ENCODE assay signal across 37 mouse cellular contexts in genomic region chr17:23998383-23998782, GRCm38 (mm10). TPM values are rescaled to one million over a fixed set of nuclear protein-coding genes. Genes with fewer than 3 reads are reported as not detected.
A peak's percentile ranks its signal among the peaks of the same experiment; 100 is the strongest.
DNase-seq lines count a peak whose midpoint lies in the region; ATAC-seq and TF ChIP-seq lines count a peak whose summit lies in the region.
"Had no signal": no experiment of that assay in that cellular context is flagged by ENCODE, and none has a peak within 500 bp of the region (broad histone marks: within the 10 kb centered on the region; RNA-seq: fewer than 3 reads in every experiment).

No protein-coding gene starts in this region.

- H3K27ac ChIP-seq in hindbrain, embryonic 10.5 days, result peak overlapping the region; percentile 8; the same call in 1 of the 2 replicates
- no peak overlapping the region for H3K27ac ChIP-seq in hindbrain, embryonic 13.5 days
- peak overlapping the region; percentile 1; the same call in 1 of the 2 replicates for H3K27ac ChIP-seq in embryonic facial prominence, embryonic 10.5 days (replicated peaks)
- H3K27ac ChIP-seq in layer of hippocampus, adult 2 months, result no peak overlapping the region
- H3K27ac ChIP-seq: embryonic facial prominence, embryonic 12.5 days; forebrain, embryonic 13.5 days; neural tube, embryonic 12.5 days had no signal

- no peak overlapping the region for H3K4me3 ChIP-seq in hindbrain, embryonic 10.5 days
- no peak overlapping the region for H3K4me3 ChIP-seq in hindbrain, embryonic 13.5 days
- H3K4me3 ChIP-seq in embryonic facial prominence, embryonic 10.5 days, result no peak overlapping the region
- H3K4me3 ChIP-seq in layer of hippocampus, adult 2 months, result no peak overlapping the region
- H3K4me3 ChIP-seq: embryonic facial prominence, embryonic 12.5 days; erythroblast, embryonic 14.5 days; forebrain, embryonic 13.5 days; heart, embryonic 12.5 days; neural tube, embryonic 12.5 days had no signal

- WGBS in hindbrain, embryonic 10.5 days, result 78% methylated on average over 6 of the region's 6 CpGs
- WGBS in hindbrain, embryonic 13.5 days, result 76% methylated on average over 6 of the region's 6 CpGs
- 79% methylated on average over 6 of the region's 6 CpGs for WGBS in embryonic facial prominence, embryonic 10.5 days

- peaks cover 20% of the 10 kb centered on the region for H3K4me1 ChIP-seq in hindbrain, embryonic 10.5 days (replicated peaks)
- H3K4me1 ChIP-seq in hindbrain, embryonic 13.5 days (replicated peaks), result peaks cover 3% of the 10 kb centered on the region; the same call in 1 of the 2 replicates
- peaks cover 20% of the 10 kb centered on the region for H3K4me1 ChIP-seq in embryonic facial prominence, embryonic 10.5 days
- H3K4me1 ChIP-seq: forebrain, embryonic 13.5 days had no signal

- DNase-seq in hindbrain, embryonic 10.5 days (ENCODE audit: low spot score), result no peak
- DNase-seq in urinary bladder, postnatal 14 days (ENCODE audit: low spot score), result peak; percentile 69
- DNase-seq in urinary bladder, adult 2 months (ENCODE audit: low spot score), result no peak
- DNase-seq in embryonic facial prominence, embryonic 10.5 days (ENCODE audit: low spot score), result no peak
- DNase-seq in urinary bladder, postnatal 36 days (ENCODE audit: low spot score in 2 of 2), result peak; percentile 50 to 55
- DNase-seq in layer of hippocampus, adult 2 months (ENCODE audit: low spot score in 2 of 2), result no peak
- DNase-seq: adrenal gland, postnatal 25 days; B cell, adult 2 months; cerebellum, adult 11-12 months; cerebellum, postnatal 10 days; heart, postnatal 10 days; kidney, adult 18-20 months; layer of hippocampus, postnatal 36 days; lung, postnatal 14 days; midbrain, embryonic 14.5 days; retina, postnatal 1 day; thymus, adult 2 months; thymus, postnatal 4 days had no signal

- TF ChIP-seq CTCF in layer of hippocampus, adult 2 months (conservative IDR thresholded peaks at IDR 0.05), result no peak

- H3K4me2 ChIP-seq in hindbrain, embryonic 13.5 days, result no peak overlapping the region
- H3K4me2 ChIP-seq: embryonic facial prominence, embryonic 12.5 days; forebrain, embryonic 13.5 days; heart, embryonic 12.5 days; neural tube, embryonic 12.5 days had no signal

- H3K9me3 ChIP-seq in hindbrain, embryonic 10.5 days, result no peaks in the 10 kb centered on the region
- H3K9me3 ChIP-seq in hindbrain, embryonic 13.5 days, result no peaks in the 10 kb centered on the region
- no peaks in the 10 kb centered on the region for H3K9me3 ChIP-seq in embryonic facial prominence, embryonic 10.5 days
- H3K9me3 ChIP-seq: embryonic facial prominence, embryonic 12.5 days; forebrain, embryonic 13.5 days; heart, embryonic 12.5 days; neural tube, embryonic 12.5 days had no signal

- no peak overlapping the region for H3K9ac ChIP-seq in hindbrain, embryonic 13.5 days
- H3K9ac ChIP-seq: embryonic facial prominence, embryonic 12.5 days; forebrain, embryonic 13.5 days; heart, embryonic 12.5 days; neural tube, embryonic 12.5 days had no signal

- no peak for ATAC-seq in hindbrain, embryonic 13.5 days (ENCODE audit: low FRiP score)
- ATAC-seq in CD4-positive, CD25-positive, alpha-beta regulatory T cell, adult 4 months, result no peak
- ATAC-seq: forebrain, embryonic 13.5 days had no signal

- H3K36me3 ChIP-seq in hindbrain, embryonic 10.5 days, result no peaks in the 10 kb centered on the region
- no peaks in the 10 kb centered on the region for H3K36me3 ChIP-seq in hindbrain, embryonic 13.5 days
- H3K36me3 ChIP-seq in embryonic facial prominence, embryonic 10.5 days (replicated peaks), result no peaks in the 10 kb centered on the region
- H3K36me3 ChIP-seq: embryonic facial prominence, embryonic 12.5 days; heart, embryonic 12.5 days; neural tube, embryonic 12.5 days had no signal

- no peaks in the 10 kb centered on the region for H3K27me3 ChIP-seq in hindbrain, embryonic 10.5 days (ENCODE audit: insufficient read depth, poor library complexity, severe bottlenecking)
- peaks cover 13% of the 10 kb centered on the region; the same call in 1 of the 2 replicates for H3K27me3 ChIP-seq in hindbrain, embryonic 13.5 days
- H3K27me3 ChIP-seq in embryonic facial prominence, embryonic 10.5 days (replicated peaks; ENCODE audit: low read depth, poor library complexity, severe bottlenecking), result peaks cover 12% of the 10 kb centered on the region
- H3K27me3 ChIP-seq: neural tube, embryonic 12.5 days had no signal

RNA-seq across cellular contexts. Expression of gene Prss22, which starts 0.5 kb away (rescaled TPM):
- polyA plus RNA-seq in hindbrain, embryonic 10.5 days (2016; fragmentation: Nextera tagmentation; extraction: Ambion mirVana), result 0.72 and 0.83 TPM in 2 replicates
- polyA plus RNA-seq in hindbrain, embryonic 13.5 days (2015; fragmentation: Nextera tagmentation; extraction: Ambion mirVana), result not detected in 2 replicates
- polyA plus RNA-seq in urinary bladder, adult 2 months (2012; rRNA removed), result 17.2 and 19.3 TPM in 2 replicates
- 3.0 and 3.6 TPM in 2 replicates for polyA plus RNA-seq in embryonic facial prominence, embryonic 10.5 days (2016; fragmentation: Nextera tagmentation; extraction: Ambion mirVana)
- polyA plus RNA-seq in CD4-positive, CD25-positive, alpha-beta regulatory T cell, adult 4 months (2017; shearing (Covaris generic)), result not detected
- total RNA-seq in layer of hippocampus, adult 2 months (2021), result not detected
- total RNA-seq: adrenal gland, postnatal 25 days; gastrocnemius, adult 18-20 months; heart, postnatal 10 days; layer of hippocampus, postnatal 36 days; liver, adult 2 months; megakaryocyte-erythroid progenitor cell, adult 5-6 weeks had no signal
- polyA plus RNA-seq: forebrain, embryonic 13.5 days; liver, adult 2 months; liver, embryonic 16.5 days; midbrain, embryonic 14.5 days had no signal

RNA-seq across cellular contexts. Expression of gene Prss30, which starts 18.0 kb away (rescaled TPM):
- polyA plus RNA-seq in hindbrain, embryonic 10.5 days (2016; fragmentation: Nextera tagmentation; extraction: Ambion mirVana), result not detected in 2 replicates
- polyA plus RNA-seq in hindbrain, embryonic 13.5 days (2015; fragmentation: Nextera tagmentation; extraction: Ambion mirVana), result not detected in 2 replicates
- polyA plus RNA-seq in urinary bladder, adult 2 months (2012; rRNA removed), result 0.25 and 0.87 TPM in 2 replicates
- polyA plus RNA-seq in embryonic facial prominence, embryonic 10.5 days (2016; fragmentation: Nextera tagmentation; extraction: Ambion mirVana), result not detected in 2 replicates
- polyA plus RNA-seq in CD4-positive, CD25-positive, alpha-beta regulatory T cell, adult 4 months (2017; shearing (Covaris generic)), result not detected
- under 1 TPM in 1 of 2 experiments, not detected in 1; 0.32 TPM for total RNA-seq in layer of hippocampus, adult 2 months (2021)
- total RNA-seq: gastrocnemius, adult 18-20 months; heart, postnatal 10 days; layer of hippocampus, postnatal 36 days had no signal
- polyA plus RNA-seq: embryonic facial prominence, embryonic 12.5 days; erythroblast, embryonic 14.5 days; forebrain, embryonic 13.5 days; heart, embryonic 12.5 days; hindbrain, embryonic 11.5 days; limb, embryonic 11.5 days; midbrain, embryonic 14.5 days; neural tube, embryonic 12.5 days; stomach, embryonic 14.5 days had no signal

RNA-seq across cellular contexts. Expression of gene Prss27, which starts 39.6 kb away (rescaled TPM):
- 0.24 TPM in 1 of 2 replicates, not detected in the other for polyA plus RNA-seq in hindbrain, embryonic 10.5 days (2016; fragmentation: Nextera tagmentation; extraction: Ambion mirVana)
- polyA plus RNA-seq in hindbrain, embryonic 13.5 days (2015; fragmentation: Nextera tagmentation; extraction: Ambion mirVana), result 0.26 and 0.48 TPM in 2 replicates
- 13.2 and 21.8 TPM in 2 replicates for polyA plus RNA-seq in urinary bladder, adult 2 months (2012; rRNA removed)
- polyA plus RNA-seq in embryonic facial prominence, embryonic 10.5 days (2016; fragmentation: Nextera tagmentation; extraction: Ambion mirVana), result 0.11 and 0.24 TPM in 2 replicates
- polyA plus RNA-seq in CD4-positive, CD25-positive, alpha-beta regulatory T cell, adult 4 months (2017; shearing (Covaris generic)), result not detected
- not detected for total RNA-seq in layer of hippocampus, adult 2 months (2021)
- total RNA-seq: gastrocnemius, adult 18-20 months; heart, postnatal 10 days; layer of hippocampus, postnatal 36 days; left cerebral cortex, postnatal 10 days; liver, adult 2 months; megakaryocyte-erythroid progenitor cell, adult 5-6 weeks had no signal
- polyA plus RNA-seq: cortical plate, adult 2 months; erythroblast, embryonic 14.5 days; liver, adult 2 months; liver, embryonic 16.5 days; spleen, adult 2 months had no signal

RNA-seq across cellular contexts. Expression of gene Sbpl, which starts 43.3 kb away (rescaled TPM):
- polyA plus RNA-seq in hindbrain, embryonic 10.5 days (2016; fragmentation: Nextera tagmentation; extraction: Ambion mirVana), result not detected in 2 replicates
- not detected in 2 replicates for polyA plus RNA-seq in hindbrain, embryonic 13.5 days (2015; fragmentation: Nextera tagmentation; extraction: Ambion mirVana)
- not detected in 2 replicates for polyA plus RNA-seq in urinary bladder, adult 2 months (2012; rRNA removed)
- polyA plus RNA-seq in embryonic facial prominence, embryonic 10.5 days (2016; fragmentation: Nextera tagmentation; extraction: Ambion mirVana), result not detected in 2 replicates
- polyA plus RNA-seq in CD4-positive, CD25-positive, alpha-beta regulatory T cell, adult 4 months (2017; shearing (Covaris generic)), result not detected
- total RNA-seq in layer of hippocampus, adult 2 months (2021), result not detected
- total RNA-seq: adrenal gland, postnatal 25 days; gastrocnemius, adult 18-20 months; heart, postnatal 10 days; layer of hippocampus, postnatal 36 days; left cerebral cortex, postnatal 10 days; liver, adult 2 months; megakaryocyte-erythroid progenitor cell, adult 5-6 weeks had no signal
- polyA plus RNA-seq: cortical plate, adult 2 months; embryonic facial prominence, embryonic 12.5 days; erythroblast, embryonic 14.5 days; forebrain, embryonic 13.5 days; gonadal fat pad, adult 2 months; heart, embryonic 12.5 days; hindbrain, embryonic 11.5 days; kidney, embryonic 16.5 days; limb, embryonic 11.5 days; liver, adult 2 months; liver, embryonic 16.5 days; midbrain, embryonic 14.5 days; neural tube, embryonic 12.5 days; spleen, adult 2 months; stomach, embryonic 14.5 days had no signal

RNA-seq across cellular contexts. Expression of gene Sbp, which starts 56.9 kb away (rescaled TPM):
- not detected in 2 replicates for polyA plus RNA-seq in hindbrain, embryonic 10.5 days (2016; fragmentation: Nextera tagmentation; extraction: Ambion mirVana)
- not detected in 2 replicates for polyA plus RNA-seq in hindbrain, embryonic 13.5 days (2015; fragmentation: Nextera tagmentation; extraction: Ambion mirVana)
- polyA plus RNA-seq in urinary bladder, adult 2 months (2012; rRNA removed), result 0.09 TPM in 1 of 2 replicates, not detected in the other
- polyA plus RNA-seq in embryonic facial prominence, embryonic 10.5 days (2016; fragmentation: Nextera tagmentation; extraction: Ambion mirVana), result not detected in 2 replicates
- not detected for polyA plus RNA-seq in CD4-positive, CD25-positive, alpha-beta regulatory T cell, adult 4 months (2017; shearing (Covaris generic))
- not detected for total RNA-seq in layer of hippocampus, adult 2 months (2021)
- total RNA-seq: adrenal gland, postnatal 25 days; gastrocnemius, adult 18-20 months; heart, postnatal 10 days; layer of hippocampus, postnatal 36 days; left cerebral cortex, postnatal 10 days; liver, adult 2 months; megakaryocyte-erythroid progenitor cell, adult 5-6 weeks had no signal
- polyA plus RNA-seq: cortical plate, adult 2 months; embryonic facial prominence, embryonic 12.5 days; erythroblast, embryonic 14.5 days; forebrain, embryonic 13.5 days; gonadal fat pad, adult 2 months; heart, embryonic 12.5 days; hindbrain, embryonic 11.5 days; kidney, embryonic 16.5 days; limb, embryonic 11.5 days; liver, adult 2 months; liver, embryonic 16.5 days; midbrain, embryonic 14.5 days; neural tube, embryonic 12.5 days; spleen, adult 2 months; stomach, embryonic 14.5 days had no signal

Comparison
In these comparisons a context has a peak if more than half of its experiments do, and no peak if none do; other contexts are left out.
1. DNase-seq: peak in urinary bladder, postnatal 14 days (single experiment) and urinary bladder, postnatal 36 days (2 of 2); none in hindbrain, embryonic 10.5 days (single experiment), urinary bladder, adult 2 months (single experiment), embryonic facial prominence, embryonic 10.5 days (single experiment) and layer of hippocampus, adult 2 months (0 of 2).
2. H3K27ac ChIP-seq: peak in hindbrain, embryonic 10.5 days (single experiment) and embryonic facial prominence, embryonic 10.5 days (single experiment); none in hindbrain, embryonic 13.5 days (single experiment) and layer of hippocampus, adult 2 months (single experiment).